Mouse (Mus musculus): ENCODE measurements around the gene Bap1. TPM values are rescaled to one million over a fixed set of nuclear protein-coding genes. Genes with fewer than 3 reads are reported as not detected.
A peak's percentile ranks its signal among the peaks of the same experiment; 100 is the strongest.

The Bap1 gene
- polyA plus RNA-seq, 1 experiment: 106 TPM

- Histone ChIP-seq H3K27me3 (ENCODE audit: control insufficient read depth, insufficient read depth, low read length) (no peaks in the 10 kb centered on the region), H3K4me1 (replicated peaks; ENCODE audit: control insufficient read depth, insufficient read depth, low read length) (0 out of 2 replicates have a peak, but pooled peaks cover 2% of the 10 kb centered on the region), H3K36me3 (ENCODE audit: control insufficient read depth, insufficient read depth, low read length) (no peaks in the 10 kb centered on the region), H3K27ac (ENCODE audit: control insufficient read depth, insufficient read depth, low read length) (no peak overlapping the region), H3K4me3 (ENCODE audit: control insufficient read depth, insufficient read depth, low read length) (no peak overlapping the region)
- 87% methylated on average over 1 of the region's 1 CpGs for WGBS
- DNase-seq: no peak
- no peak for TF ChIP-seq CTCF (IDR thresholded peaks at IDR 0.05; ENCODE audit: borderline replicate concordance, control insufficient read depth, extremely low read depth, insufficient read depth, low read length, poor library complexity)
- TF ChIP-seq POLR2A (IDR thresholded peaks at IDR 0.05; ENCODE audit: control insufficient read depth, extremely low read depth, insufficient read depth, low read length, poor library complexity): no peak
Measured at GRCm38 (mm10) chr14:31245946-31246345, 5.3 kb upstream of the Bap1 start.

- WGBS: 95% methylated on average over 6 of the region's 6 CpGs
- no peaks in the 10 kb centered on the region for H3K27me3 ChIP-seq (ENCODE audit: control insufficient read depth, insufficient read depth, low read length)
- no peak overlapping the region for H3K27ac ChIP-seq (ENCODE audit: control insufficient read depth, insufficient read depth, low read length)
- 0 out of 2 replicates have a peak, but pooled peaks cover 2% of the 10 kb centered on the region for H3K36me3 ChIP-seq (ENCODE audit: control insufficient read depth, insufficient read depth, low read length)
- no peak for TF ChIP-seq CTCF (IDR thresholded peaks at IDR 0.05; ENCODE audit: borderline replicate concordance, control insufficient read depth, extremely low read depth, insufficient read depth, low read length, poor library complexity)
- no peak for TF ChIP-seq POLR2A (IDR thresholded peaks at IDR 0.05; ENCODE audit: control insufficient read depth, extremely low read depth, insufficient read depth, low read length, poor library complexity)
- peaks cover 8% of the 10 kb centered on the region for H3K4me1 ChIP-seq (replicated peaks; ENCODE audit: control insufficient read depth, insufficient read depth, low read length)
- H3K4me3 ChIP-seq (ENCODE audit: control insufficient read depth, insufficient read depth, low read length): no peak overlapping the region
- DNase-seq: no peak
Measured at GRCm38 (mm10) chr14:31248396-31248795, 2.9 kb upstream of the Bap1 start.

- H3K36me3 ChIP-seq (ENCODE audit: control insufficient read depth, insufficient read depth, low read length): peaks cover 22% of the 10 kb centered on the region
- H3K4me1 ChIP-seq (replicated peaks; ENCODE audit: control insufficient read depth, insufficient read depth, low read length): peaks cover 8% of the 10 kb centered on the region
- H3K4me3 ChIP-seq (ENCODE audit: control insufficient read depth, insufficient read depth, low read length): peak overlapping the region; percentile 56
- no peak for DNase-seq
- peak overlapping the region; percentile 32 for H3K27ac ChIP-seq (ENCODE audit: control insufficient read depth, insufficient read depth, low read length)
- 12% methylated on average over 38 of the region's 38 CpGs for WGBS
- TF ChIP-seq CTCF (IDR thresholded peaks at IDR 0.05; ENCODE audit: borderline replicate concordance, control insufficient read depth, extremely low read depth, insufficient read depth, low read length, poor library complexity) (no peak), POLR2A (IDR thresholded peaks at IDR 0.05; ENCODE audit: control insufficient read depth, extremely low read depth, insufficient read depth, low read length, poor library complexity) (no peak)
- H3K27me3 ChIP-seq (ENCODE audit: control insufficient read depth, insufficient read depth, low read length): no peaks in the 10 kb centered on the region
Measured at GRCm38 (mm10) chr14:31250222-31251083, 797 bp upstream of the Bap1 start.

GRCm38 (mm10) chr14:31251626-31252025, 376 bp downstream of the Bap1 start:
- no peak for TF ChIP-seq POLR2A (IDR thresholded peaks at IDR 0.05; ENCODE audit: control insufficient read depth, extremely low read depth, insufficient read depth, low read length, poor library complexity)
- no peak for TF ChIP-seq CTCF (IDR thresholded peaks at IDR 0.05; ENCODE audit: borderline replicate concordance, control insufficient read depth, extremely low read depth, insufficient read depth, low read length, poor library complexity)
- 3% methylated on average over 18 of the region's 18 CpGs for WGBS
- H3K36me3 ChIP-seq (ENCODE audit: control insufficient read depth, insufficient read depth, low read length): peaks cover 33% of the 10 kb centered on the region

GRCm38 (mm10) chr14:31252091-31252490, 841 bp downstream of the Bap1 start:
- WGBS: 91% methylated on average over 5 of the region's 5 CpGs

More at GRCm38 (mm10) chr14:31251626-31252025, 376 bp downstream of the Bap1 start:
- peak overlapping the region; percentile 72 for H3K4me3 ChIP-seq (ENCODE audit: control insufficient read depth, insufficient read depth, low read length)
- H3K27me3 ChIP-seq (ENCODE audit: control insufficient read depth, insufficient read depth, low read length): no peaks in the 10 kb centered on the region
- no peak for DNase-seq
- peaks cover 8% of the 10 kb centered on the region for H3K4me1 ChIP-seq (replicated peaks; ENCODE audit: control insufficient read depth, insufficient read depth, low read length)
- H3K27ac ChIP-seq (ENCODE audit: control insufficient read depth, insufficient read depth, low read length): no peak overlapping the region

GRCm38 (mm10) chr14:31258476-31259050, 7.3 kb downstream of the Bap1 start:
- H3K27ac ChIP-seq (ENCODE audit: control insufficient read depth, insufficient read depth, low read length): no peak overlapping the region
- DNase-seq: no peak
- H3K27me3 ChIP-seq (ENCODE audit: control insufficient read depth, insufficient read depth, low read length): no peaks in the 10 kb centered on the region
- TF ChIP-seq CTCF (IDR thresholded peaks at IDR 0.05; ENCODE audit: borderline replicate concordance, control insufficient read depth, extremely low read depth, insufficient read depth, low read length, poor library complexity) (no peak), POLR2A (IDR thresholded peaks at IDR 0.05; ENCODE audit: control insufficient read depth, extremely low read depth, insufficient read depth, low read length, poor library complexity) (no peak)
- 97% methylated on average over 14 of the region's 14 CpGs for whole genome bisulfite sequencing
- peaks cover 70% of the 10 kb centered on the region for H3K36me3 ChIP-seq (ENCODE audit: control insufficient read depth, insufficient read depth, low read length)
- no peak overlapping the region for H3K4me3 ChIP-seq (ENCODE audit: control insufficient read depth, insufficient read depth, low read length)
- H3K4me1 ChIP-seq (replicated peaks; ENCODE audit: control insufficient read depth, insufficient read depth, low read length): no peaks in the 10 kb centered on the region

More at GRCm38 (mm10) chr14:31252091-31252490, 841 bp downstream of the Bap1 start:
- Histone ChIP-seq H3K4me3 (ENCODE audit: control insufficient read depth, insufficient read depth, low read length) (peak overlapping the region; percentile 72; the same call in 1 of the 2 replicates), H3K36me3 (ENCODE audit: control insufficient read depth, insufficient read depth, low read length) (peaks cover 38% of the 10 kb centered on the region), H3K27ac (ENCODE audit: control insufficient read depth, insufficient read depth, low read length) (no peak overlapping the region), H3K27me3 (ENCODE audit: control insufficient read depth, insufficient read depth, low read length) (no peaks in the 10 kb centered on the region), H3K4me1 (replicated peaks; ENCODE audit: control insufficient read depth, insufficient read depth, low read length) (peaks cover 8% of the 10 kb centered on the region)
- no peak for DNase-seq
- TF ChIP-seq CTCF (IDR thresholded peaks at IDR 0.05; ENCODE audit: borderline replicate concordance, control insufficient read depth, extremely low read depth, insufficient read depth, low read length, poor library complexity) (no peak), POLR2A (IDR thresholded peaks at IDR 0.05; ENCODE audit: control insufficient read depth, extremely low read depth, insufficient read depth, low read length, poor library complexity) (no peak)
